Mouse (Mus musculus) kidney, embryonic 14.5 days (tissue): ENCODE measurements at regions not wholly inside any gene's neighbourhood (a gene's known extent, or its start where the extent isn't known, plus 50 kb on each side); places are given as distances from the start of the nearest gene placed in this dataset.

Experiments used
- ATAC-seq: fragments of 200-750 bp; cut with Nextera tagmentation; 2 replicates; pipeline ENCODE4 v1.8.0; 2017; ENCODE audit warnings: moderate number of reproducible peaks, mild to moderate bottlenecking, moderate TSS enrichment, moderate library complexity; ENCODE audit not compliant: low FRiP score, low TSS enrichment
- H3K27ac ChIP-seq: fragments of 300-500 bp; sonication (generic); 2 replicates; pipeline ENCODE4 v1.5.1; 2014; ENCODE audit warnings: low read depth, mild to moderate bottlenecking, low read length, moderate library complexity, mixed read lengths
- H3K27me3 ChIP-seq: fragments of 300-500 bp; sonication (generic); 2 replicates; pipeline ENCODE4 v1.6.1; 2014; ENCODE audit warnings: mild to moderate bottlenecking, low read length; ENCODE audit not compliant: control insufficient read depth, insufficient read depth
- H3K36me3 ChIP-seq: fragments of 300-500 bp; sonication (generic); 2 replicates; pipeline ENCODE4 v1.6.1; 2014; ENCODE audit warnings: low read length, mixed read lengths; ENCODE audit not compliant: control insufficient read depth, insufficient read depth
- H3K4me1 ChIP-seq: fragments of 300-500 bp; sonication (generic); 2 replicates; pipeline ENCODE4 v1.6.1; 2014; ENCODE audit warnings: low read length, mixed read lengths; ENCODE audit not compliant: control insufficient read depth, insufficient read depth
- H3K4me2 ChIP-seq: fragments of 300-500 bp; sonication (generic); replicated peaks from 2 replicates; pipeline ENCODE4 v1.6.1; 2014; ENCODE audit warnings: low read depth, mild to moderate bottlenecking, low read length
- H3K4me3 ChIP-seq: fragments of 300-500 bp; sonication (generic); 2 replicates; pipeline ENCODE4 v1.5.1; 2014; ENCODE audit warnings: mild to moderate bottlenecking, low read length
- H3K9ac ChIP-seq: fragments of 300-500 bp; sonication (generic); 2 replicates; pipeline ENCODE4 v1.6.1; 2014; ENCODE audit warnings: low read depth, mild to moderate bottlenecking, low read length, moderate library complexity
- H3K9me3 ChIP-seq: fragments of 300-500 bp; sonication (generic); 2 replicates; pipeline ENCODE4 v1.6.1; 2016; ENCODE audit warnings: low read length; ENCODE audit not compliant: control insufficient read depth
- WGBS: fragments of 180-500 bp; shearing (Covaris S2); extraction: QIAGEN DNeasy Blood & Tissue Kit; methylation state at CpG from one replicate; pipeline ENCODE4 v1.1.7; 2014; 5-methylcytosine and 5-hydroxymethylcytosine counted together

- Histone ChIP-seq H3K9me3 (no peaks in the 10 kb centered on the region), H3K9ac (no peak overlapping the region), H3K4me2 (no peak overlapping the region), H3K27ac (no peak overlapping the region), H3K4me1 (0 out of 2 replicates have a peak, but pooled peaks cover 7% of the 10 kb centered on the region), H3K27me3 (no peaks in the 10 kb centered on the region), H3K4me3 (no peak overlapping the region), H3K36me3 (no peaks in the 10 kb centered on the region)
- WGBS: 47% methylated on average over 5 of the region's 5 CpGs
- ATAC-seq: peak; percentile 61
Observed at GRCm38 (mm10) chr12:68604524-68605299, 554.3 kb downstream of the Rps29 start.

- Histone ChIP-seq H3K36me3 (no peaks in the 10 kb centered on the region), H3K27ac (no peak overlapping the region), H3K27me3 (no peaks in the 10 kb centered on the region), H3K4me2 (no peak overlapping the region), H3K9me3 (no peaks in the 10 kb centered on the region), H3K4me1 (0 out of 2 replicates have a peak, but pooled peaks cover 7% of the 10 kb centered on the region), H3K9ac (no peak overlapping the region), H3K4me3 (no peak overlapping the region)
- ATAC-seq: no peak
- WGBS: 50% methylated on average over 4 of the region's 4 CpGs
Observed at GRCm38 (mm10) chr12:68602682-68603081, 556.3 kb downstream of the Rps29 start.

GRCm38 (mm10) chr12:68601366-68601765 lies 557.6 kb downstream of the Rps29 start:
- H3K4me1 ChIP-seq: 0 out of 2 replicates have a peak, but pooled peaks cover 7% of the 10 kb centered on the region
- no peak for ATAC-seq
- H3K36me3 ChIP-seq: no peaks in the 10 kb centered on the region
- H3K27ac ChIP-seq: no peak overlapping the region
- no peak overlapping the region for H3K9ac ChIP-seq
- H3K4me3 ChIP-seq: no peak overlapping the region
- no peaks in the 10 kb centered on the region for H3K27me3 ChIP-seq
- H3K4me2 ChIP-seq: no peak overlapping the region
- H3K9me3 ChIP-seq: no peaks in the 10 kb centered on the region

GRCm38 (mm10) chr12:68599681-68600596 lies 559.0 kb downstream of the Rps29 start:
- Histone ChIP-seq H3K9me3 (no peaks in the 10 kb centered on the region), H3K4me3 (no peak overlapping the region), H3K27ac (no peak overlapping the region), H3K4me1 (0 out of 2 replicates have a peak, but pooled peaks cover 7% of the 10 kb centered on the region), H3K27me3 (no peaks in the 10 kb centered on the region), H3K36me3 (no peaks in the 10 kb centered on the region), H3K9ac (no peak overlapping the region), H3K4me2 (no peak overlapping the region; the same call in 1 of the 2 replicates)
- 13% methylated on average over 7 of the region's 7 CpGs for WGBS
- peak; percentile 88 for ATAC-seq

- H3K9me3 ChIP-seq: no peaks in the 10 kb centered on the region
- no peak overlapping the region for H3K9ac ChIP-seq
- H3K4me3 ChIP-seq: no peak overlapping the region
- no peak overlapping the region for H3K27ac ChIP-seq
- H3K4me2 ChIP-seq: no peak overlapping the region
- 0 out of 2 replicates have a peak, but pooled peaks cover 7% of the 10 kb centered on the region for H3K4me1 ChIP-seq
- H3K36me3 ChIP-seq: no peaks in the 10 kb centered on the region
- 67% methylated on average over 8 of the region's 8 CpGs for WGBS
- no peaks in the 10 kb centered on the region for H3K27me3 ChIP-seq
- no peak for ATAC-seq
Observed at GRCm38 (mm10) chr12:68599016-68599616, 559.9 kb downstream of the Rps29 start.

GRCm38 (mm10) chr12:68585524-68585872 lies 573.5 kb downstream of the Rps29 start:
- no peaks in the 10 kb centered on the region for H3K27me3 ChIP-seq
- no peak for ATAC-seq
- H3K36me3 ChIP-seq: no peaks in the 10 kb centered on the region
- no peaks in the 10 kb centered on the region for H3K4me1 ChIP-seq
- H3K4me2 ChIP-seq: no peak overlapping the region
- no peaks in the 10 kb centered on the region for H3K9me3 ChIP-seq
- H3K9ac ChIP-seq: no peak overlapping the region
- WGBS: 85% methylated on average over 3 of the region's 3 CpGs
- H3K4me3 ChIP-seq: no peak overlapping the region
- no peak overlapping the region for H3K27ac ChIP-seq

- H3K9me3 ChIP-seq: no peaks in the 10 kb centered on the region
- 0 out of 2 replicates have a peak, but pooled peaks have one; percentile 49 for ATAC-seq
- no peak overlapping the region for H3K27ac ChIP-seq
- no peak overlapping the region for H3K4me2 ChIP-seq
- no peaks in the 10 kb centered on the region for H3K36me3 ChIP-seq
- no peak overlapping the region for H3K9ac ChIP-seq
- H3K4me1 ChIP-seq: no peaks in the 10 kb centered on the region
- H3K4me3 ChIP-seq: no peak overlapping the region
- WGBS: 48% methylated on average over 6 of the region's 6 CpGs
- no peaks in the 10 kb centered on the region for H3K27me3 ChIP-seq
Observed at GRCm38 (mm10) chr12:68584786-68585523, 574.0 kb downstream of the Rps29 start.

- Histone ChIP-seq H3K4me1 (no peaks in the 10 kb centered on the region), H3K27me3 (no peaks in the 10 kb centered on the region), H3K4me2 (no peak overlapping the region), H3K4me3 (no peak overlapping the region), H3K9ac (no peak overlapping the region), H3K36me3 (no peaks in the 10 kb centered on the region), H3K27ac (no peak overlapping the region), H3K9me3 (no peaks in the 10 kb centered on the region)
- 67% methylated on average over 5 of the region's 5 CpGs for WGBS
- no peak for ATAC-seq
Observed at GRCm38 (mm10) chr12:68579909-68580308, 579.1 kb downstream of the Rps29 start.
